Mouse (Mus musculus) kidney, adult 2 months (tissue): ENCODE results near the gene Utp4. TPM values are rescaled to one million over a fixed set of nuclear protein-coding genes. Genes with fewer than 3 reads are reported as not detected.

ENCODE experiments used
- DNase-seq: peaks from one replicate; pipeline ENCODE4 v3.0.0; 2021
- H3K27ac ChIP-seq: fragments of 200-500 bp; 2 replicates; pipeline ENCODE4 v1.5.1; 2012; ENCODE audit warnings: low read depth, low read length, control low read depth, inconsistent platforms; ENCODE audit not compliant: insufficient read depth
- H3K27me3 ChIP-seq: fragments of 200-500 bp; replicated peaks from 2 replicates; pipeline ENCODE4 v1.6.1; 2012; ENCODE audit warnings: mild to moderate bottlenecking, moderate library complexity, low read length, inconsistent platforms; ENCODE audit not compliant: control insufficient read depth, insufficient read depth
- H3K36me3 ChIP-seq: fragments of 200-500 bp; 2 replicates; pipeline ENCODE4 v1.6.1; 2012; ENCODE audit warnings: mild to moderate bottlenecking, moderate library complexity, low read length, inconsistent platforms; ENCODE audit not compliant: control insufficient read depth, insufficient read depth
- H3K4me1 ChIP-seq: fragments of 200-500 bp; 2 replicates; pipeline ENCODE4 v1.6.1; 2011; ENCODE audit warnings: low read length; ENCODE audit not compliant: control insufficient read depth, insufficient read depth
- H3K4me3 ChIP-seq: fragments of 200-500 bp; 2 replicates; pipeline ENCODE4 v1.5.1; 2011; ENCODE audit warnings: mild to moderate bottlenecking, low read depth, low read length, control low read depth; ENCODE audit not compliant: insufficient read depth
- CTCF ChIP-seq: fragments of 200-500 bp; conservative IDR thresholded peaks from 2 replicates; pipeline ENCODE4 v1.5.1; 2011; ENCODE audit warnings: low read depth, mild to moderate bottlenecking, control low read depth, low read length, moderate library complexity, mixed read lengths; ENCODE audit not compliant: insufficient read depth, insufficient read length
- POLR2A ChIP-seq: fragments of 200-500 bp; IDR thresholded peaks from one replicate; pipeline ENCODE4 v1.6.1; 2011; ENCODE audit warnings: low read depth, low read length, control low read depth
- WGBS: fragments of 180-500 bp; shearing (Covaris S2); methylation state at CpG from one replicate; pipeline ENCODE4 v1.1.7; 2018; 5-methylcytosine and 5-hydroxymethylcytosine counted together
- polyA plus RNA-seq: library from polyadenylated mRNA; depleted of rRNA; stranded (reverse); fragments of >200 nt; gene quantifications from 2 replicates; pipeline ENCODE4 v1.2.3, GENCODE M21; 2012

The Utp4 gene
- polyA plus RNA-seq, 1 experiment: 24.1 TPM

GRCm38 (mm10) chr8:106933506-106934143 lies 40.2 kb downstream of the Utp4 start:
- Histone ChIP-seq H3K27me3 (no peaks in the 10 kb centered on the region), H3K36me3 (no peaks in the 10 kb centered on the region), H3K27ac (no peak overlapping the region), H3K4me1 (peaks cover 37% of the 10 kb centered on the region), H3K4me3 (no peak overlapping the region)
- WGBS: 97% methylated on average over 4 of the region's 4 CpGs
- TF ChIP-seq CTCF: no peak
- TF ChIP-seq POLR2A: no peak
- no peak for DNase-seq

- no peak for TF ChIP-seq POLR2A
- TF ChIP-seq CTCF: no peak
- no peaks in the 10 kb centered on the region for H3K36me3 ChIP-seq
- WGBS: 85% methylated on average over 16 of the region's 16 CpGs
Observed at GRCm38 (mm10) chr8:106934226-106934977, 41.0 kb downstream of the Utp4 start.

GRCm38 (mm10) chr8:106935324-106935869 lies 42.0 kb downstream of the Utp4 start, which contains the start of gene Sntb2:
Gene Sntb2, plus strand, starts transcription at chr8:106935750.
- H3K27ac ChIP-seq: peak within 1 kb of the TSS; percentile 81
- peaks cover 40% of the 10 kb centered on the region for H3K4me1 ChIP-seq
- TF ChIP-seq POLR2A: no peak
- TF ChIP-seq CTCF: no peak
- DNase-seq: peak; percentile 97
- H3K27me3 ChIP-seq: no peaks in the 10 kb centered on the region
- peak within 1 kb of the TSS; percentile 92 for H3K4me3 ChIP-seq
- H3K36me3 ChIP-seq: no peaks in the 10 kb centered on the region
- 2% methylated on average over 39 of the region's 41 CpGs for WGBS

More at GRCm38 (mm10) chr8:106934226-106934977, 41.0 kb downstream of the Utp4 start:
- Histone ChIP-seq H3K27me3 (no peaks in the 10 kb centered on the region), H3K4me3 (no peak overlapping the region), H3K4me1 (peaks cover 38% of the 10 kb centered on the region), H3K27ac (no peak overlapping the region)
- DNase-seq: no peak

- H3K27ac ChIP-seq: peak overlapping the region; percentile 79
- TF ChIP-seq CTCF (no peak), POLR2A (no peak)
- no peaks in the 10 kb centered on the region for H3K36me3 ChIP-seq
- H3K4me1 ChIP-seq: peaks cover 43% of the 10 kb centered on the region
- 1% methylated on average over 75 of the region's 76 CpGs for WGBS
- peak; percentile 72 for DNase-seq
- peak overlapping the region; percentile 92 for H3K4me3 ChIP-seq
- no peaks in the 10 kb centered on the region for H3K27me3 ChIP-seq
Observed at GRCm38 (mm10) chr8:106935899-106936477, 42.6 kb downstream of the Utp4 start.

GRCm38 (mm10) chr8:106936478-106937051 lies 43.1 kb downstream of the Utp4 start:
- peak overlapping the region; percentile 92 for H3K4me3 ChIP-seq
- peak; percentile 94 for DNase-seq
- no peaks in the 10 kb centered on the region for H3K36me3 ChIP-seq
- no peak for TF ChIP-seq CTCF
- no peak for TF ChIP-seq POLR2A
- peaks cover 46% of the 10 kb centered on the region for H3K4me1 ChIP-seq
- under 1% methylated on average over 26 of the region's 26 CpGs for WGBS
- peak overlapping the region; percentile 79 for H3K27ac ChIP-seq
- no peaks in the 10 kb centered on the region for H3K27me3 ChIP-seq

GRCm38 (mm10) chr8:106937081-106937800 lies 43.8 kb downstream of the Utp4 start:
- no peak for DNase-seq
- Histone ChIP-seq H3K36me3 (no peaks in the 10 kb centered on the region), H3K4me1 (peaks cover 40% of the 10 kb centered on the region), H3K4me3 (peak overlapping the region; percentile 92), H3K27me3 (no peaks in the 10 kb centered on the region), H3K27ac (peak overlapping the region; percentile 34)
- 16% methylated on average over 14 of the region's 14 CpGs for WGBS
- TF ChIP-seq CTCF (no peak), POLR2A (no peak)
